Mouse (Mus musculus): Measurements from ENCODE around the gene Papss1.

Papss1 gene

DNA sequence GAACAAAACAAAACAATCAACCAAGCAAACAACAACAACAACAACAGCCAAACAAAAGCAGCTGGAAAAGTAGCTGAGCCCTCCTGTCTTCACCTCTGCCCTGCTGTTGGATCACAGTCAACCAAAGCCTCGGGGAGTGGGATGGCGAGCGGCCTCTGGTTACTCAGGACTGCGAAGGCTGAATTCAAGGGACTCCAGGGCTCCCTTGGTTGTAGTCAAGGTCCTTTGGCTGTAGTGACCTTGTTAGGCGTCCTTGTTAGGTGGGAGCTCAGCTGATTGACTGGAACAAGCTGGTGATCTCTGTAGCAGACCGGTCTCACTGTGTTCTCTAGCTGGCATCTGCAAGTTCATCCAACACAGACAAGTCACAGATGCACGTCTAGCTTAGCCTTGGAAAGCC, 16.5 kb downstream of the Papss1 start:
- DNase-seq (ENCODE audit: low read depth, low spot score): no peak

DNA sequence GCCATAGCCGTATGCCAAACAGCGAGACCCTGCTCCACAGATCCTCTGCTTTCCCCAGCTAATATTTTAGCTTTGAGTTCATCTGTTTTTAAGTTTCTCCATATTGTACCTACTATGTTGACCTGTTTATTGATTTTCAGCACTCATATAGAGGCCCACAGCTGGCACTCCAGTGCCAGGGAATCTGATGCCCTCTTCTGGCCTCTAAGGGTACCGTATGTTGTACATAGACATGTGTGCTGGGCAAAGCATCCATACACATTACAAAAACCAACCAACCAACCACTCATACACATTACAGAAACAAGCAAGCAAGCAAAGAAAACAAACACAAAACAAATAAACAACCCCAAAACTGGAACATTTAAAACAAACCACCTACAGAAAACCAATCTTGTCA, 22.2 kb downstream of the Papss1 start:
- no peak for DNase-seq (ENCODE audit: low read depth, low spot score)

DNA sequence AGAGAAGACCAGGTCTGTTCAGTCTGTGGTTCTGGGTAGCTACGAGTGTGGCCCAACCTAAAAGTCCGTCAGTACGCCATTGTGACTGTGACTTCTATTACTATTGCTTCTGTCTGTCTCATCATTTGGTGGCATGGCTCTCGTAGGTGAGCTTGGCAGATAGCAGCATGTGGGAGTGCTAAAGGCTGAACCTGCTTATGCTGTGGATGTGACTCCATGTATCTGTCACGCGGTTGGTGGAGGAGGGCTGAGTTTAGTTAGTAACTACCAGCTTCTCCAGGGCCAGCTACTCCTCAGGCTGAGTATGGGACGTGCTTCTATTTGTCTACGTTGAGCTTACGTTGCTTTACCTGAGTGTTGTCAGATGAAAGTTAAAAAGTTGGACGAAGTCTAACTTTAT, 23.4 kb downstream of the Papss1 start:
- no peak for DNase-seq (ENCODE audit: low read depth, low spot score)

DNA sequence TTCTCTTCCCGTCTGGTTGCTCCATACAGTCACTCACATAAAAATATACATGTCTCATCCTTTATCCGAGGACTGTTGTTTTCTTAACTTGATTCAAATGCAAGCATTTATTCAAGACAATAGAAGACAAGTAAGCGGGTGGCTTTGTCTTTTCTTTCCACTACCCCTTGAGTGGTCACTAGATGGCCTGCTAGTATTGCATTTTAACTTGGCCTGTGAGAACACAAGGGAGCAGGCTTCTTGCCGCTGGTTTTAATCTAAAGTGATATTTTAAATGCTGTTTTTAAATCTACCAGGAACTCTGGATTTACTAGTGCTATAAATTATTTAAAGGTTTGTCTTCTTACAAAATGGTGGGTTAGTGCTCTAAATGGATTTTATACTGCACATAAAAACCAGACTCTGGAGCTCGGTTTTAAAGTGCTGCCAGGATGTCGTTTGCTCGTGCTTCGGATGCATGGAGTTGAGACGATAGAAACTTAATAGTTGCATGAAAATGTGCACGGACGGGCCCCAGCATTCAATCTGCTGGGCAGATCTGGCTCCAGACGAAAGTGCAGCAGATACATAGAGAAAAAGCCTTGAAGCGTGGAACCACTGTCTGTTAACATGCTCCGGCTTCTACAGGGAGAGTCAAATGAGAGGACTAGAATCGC, 28.7 kb downstream of the Papss1 start:
- DNase-seq (ENCODE audit: low read depth, low spot score): no peak

DNA sequence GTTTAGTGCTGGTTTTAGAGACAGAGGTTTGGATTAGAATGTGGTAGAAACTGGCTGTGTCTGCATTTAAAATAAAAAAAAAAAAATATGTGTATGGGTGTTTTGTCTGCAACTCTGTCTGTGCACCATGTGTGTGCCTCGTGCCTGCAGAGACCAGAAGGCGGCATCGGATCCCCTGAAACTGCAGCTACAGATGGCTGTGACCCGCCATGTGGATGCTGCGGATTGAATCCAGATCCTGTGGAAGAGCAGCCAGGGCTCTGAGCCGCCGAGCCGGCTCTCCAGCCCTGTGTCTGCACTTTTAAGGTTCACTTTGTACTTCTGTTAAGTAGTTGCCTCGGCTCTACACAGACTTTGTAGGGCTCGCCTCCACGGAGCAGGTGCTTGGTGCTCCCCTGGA, 29.8 kb downstream of the Papss1 start:
- no peak for DNase-seq (ENCODE audit: low read depth, low spot score)

DNA sequence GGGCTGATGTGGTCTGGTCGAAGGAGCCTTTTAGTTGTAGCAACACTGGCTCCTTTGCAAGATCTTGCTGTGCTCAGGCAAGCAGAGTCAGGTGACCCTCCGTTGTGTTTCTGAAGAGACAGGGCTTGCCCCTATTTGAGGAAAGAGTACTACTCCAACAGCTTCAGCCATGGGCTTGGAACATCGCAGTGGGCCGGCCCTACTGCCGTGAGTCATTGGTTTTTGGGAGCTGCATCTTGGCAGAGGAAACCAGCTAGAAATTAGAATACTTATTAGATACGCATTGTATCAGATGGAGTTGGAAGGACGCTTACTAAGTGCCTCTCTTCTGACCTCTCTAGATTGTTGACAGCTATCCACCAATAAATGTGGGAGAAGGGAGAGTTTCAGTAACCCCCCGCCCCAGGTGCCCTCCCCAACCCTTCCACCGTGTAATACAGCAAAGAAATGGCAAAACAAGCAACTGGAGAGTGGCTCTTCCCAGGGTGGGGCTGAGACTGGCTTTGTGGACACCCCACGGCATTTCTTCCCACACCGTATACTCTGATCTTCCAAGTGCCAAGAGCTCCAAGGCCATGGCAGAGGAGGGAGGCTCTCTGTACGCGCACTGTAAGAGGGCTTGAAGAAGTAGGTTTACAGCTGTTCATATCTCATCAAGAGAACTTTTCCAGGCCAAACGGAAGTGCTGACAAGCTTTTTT, 31.1 kb downstream of the Papss1 start:
- DNase-seq (ENCODE audit: low read depth, low spot score): no peak

DNA sequence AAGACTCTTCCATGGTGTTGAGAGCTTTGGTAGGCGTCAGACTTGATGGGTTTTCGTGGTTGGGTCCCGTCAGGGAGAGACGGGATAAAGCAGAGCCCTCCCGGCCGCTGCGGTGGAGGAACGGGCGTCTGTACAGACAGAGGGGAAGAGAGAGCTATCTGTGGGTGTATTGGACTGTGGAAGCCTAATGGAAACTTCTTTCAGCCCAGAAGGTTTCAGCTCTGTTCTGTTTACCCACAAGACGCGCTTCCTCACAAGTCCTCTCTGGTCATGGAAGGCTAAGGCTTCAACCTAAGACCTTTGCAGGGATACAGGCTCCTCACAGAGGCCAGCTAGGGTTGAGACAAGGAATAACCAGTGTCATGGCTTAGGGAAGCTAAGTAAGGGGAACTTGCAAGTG, 36.2 kb downstream of the Papss1 start:
- DNase-seq (ENCODE audit: low read depth, low spot score): no peak

DNA sequence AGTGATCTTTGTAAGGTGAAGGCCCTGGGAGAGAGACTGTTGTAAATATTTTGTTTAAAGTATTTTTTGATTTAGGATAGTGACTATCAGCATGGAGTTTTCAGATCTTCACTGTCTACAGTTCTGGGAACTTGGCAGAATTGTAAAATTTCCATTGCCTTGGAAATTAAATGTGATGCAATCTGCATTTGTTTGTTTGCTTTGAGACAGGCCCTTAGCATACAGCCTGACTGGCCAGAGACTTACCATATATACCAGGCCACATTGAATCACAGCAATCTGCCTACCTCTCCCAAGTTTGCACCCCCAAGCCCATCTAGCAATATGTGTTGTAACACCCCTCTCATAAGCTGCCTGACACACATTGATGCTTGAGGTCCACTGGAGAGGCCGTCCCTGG, 36.8 kb downstream of the Papss1 start:
- no peak for DNase-seq (ENCODE audit: low read depth, low spot score)

DNA sequence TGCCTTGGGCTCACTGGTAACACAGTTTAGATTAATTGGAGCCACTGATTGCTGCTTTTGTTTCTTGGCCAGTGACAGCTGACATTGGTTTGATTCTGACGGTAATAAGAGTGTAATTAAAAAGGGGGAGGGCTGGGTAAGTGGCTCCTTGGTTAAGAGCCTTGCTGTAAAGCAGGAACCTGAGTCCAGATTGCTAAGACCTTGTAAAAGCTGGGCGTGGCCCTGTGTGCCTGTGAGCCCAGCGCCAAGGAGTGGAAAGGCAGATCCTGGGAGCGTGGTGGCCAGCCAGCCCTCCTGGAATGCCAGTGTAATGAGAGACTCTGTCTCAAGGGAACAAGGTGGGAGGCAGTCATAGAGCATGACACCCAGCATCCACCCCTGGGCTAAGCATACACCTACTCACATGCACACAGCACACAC, 38.4 kb downstream of the Papss1 start:
- DNase-seq (ENCODE audit: low read depth, low spot score): no peak

DNA sequence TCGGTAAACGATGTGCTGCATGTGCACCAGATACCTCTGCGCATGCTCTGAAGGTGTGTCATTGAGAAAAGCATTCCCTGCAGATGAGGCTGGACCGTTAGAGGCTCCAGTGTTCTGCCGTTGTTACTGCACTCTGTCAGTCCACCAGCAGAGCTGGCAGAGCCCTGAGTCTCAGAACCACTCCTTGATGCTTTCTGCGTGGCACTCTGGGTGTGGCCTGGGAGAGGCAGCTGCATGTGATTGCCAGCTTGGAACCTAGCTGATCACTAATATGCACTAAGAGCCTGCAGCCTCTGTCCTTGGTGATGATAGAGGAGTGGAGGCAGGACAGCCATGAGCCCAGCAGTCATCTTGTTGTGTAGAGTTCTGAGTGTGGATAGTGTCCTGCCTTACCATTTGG, 43.5 kb downstream of the Papss1 start:
- no peak for DNase-seq (ENCODE audit: low read depth, low spot score)

DNA sequence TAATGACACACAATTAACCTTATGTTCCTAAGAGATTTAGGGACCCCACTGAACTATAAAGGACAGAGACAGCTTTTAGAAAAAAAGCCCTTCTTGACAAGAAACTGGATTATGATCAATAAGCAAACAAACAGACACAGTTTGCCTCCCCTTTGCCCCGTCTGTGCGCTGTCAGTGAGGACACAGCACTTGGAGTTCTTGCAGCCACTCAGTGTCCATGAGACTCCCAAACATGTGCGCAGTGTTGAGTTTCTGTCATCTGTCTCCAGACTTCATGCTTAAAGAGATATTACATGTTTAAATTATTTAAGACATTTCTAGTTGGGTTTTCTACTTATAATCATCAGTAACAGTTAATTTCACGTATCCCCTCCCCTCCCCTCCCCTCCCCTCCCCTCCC, 45.1 kb downstream of the Papss1 start:
- DNase-seq (ENCODE audit: low read depth, low spot score): no peak

DNA sequence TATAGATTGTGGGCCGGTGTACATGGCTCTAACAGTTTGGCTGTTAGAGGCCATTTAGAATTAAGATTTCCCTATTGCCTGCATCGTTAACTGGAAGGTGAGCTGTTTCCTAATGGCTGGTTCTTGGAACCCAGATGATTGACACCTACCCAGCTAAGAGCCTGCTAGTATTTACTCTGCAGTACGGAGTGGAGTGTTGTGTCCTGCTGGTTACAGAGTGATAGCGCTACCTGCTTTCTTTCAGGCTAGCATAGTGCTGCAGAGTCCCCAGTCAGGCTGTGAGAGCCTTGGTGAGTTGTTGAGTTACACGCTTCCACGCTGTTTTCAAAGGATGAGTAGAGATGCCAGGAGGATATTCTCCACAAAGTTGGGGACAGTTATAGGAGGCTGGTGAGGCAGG, 46.0 kb downstream of the Papss1 start:
- no peak for DNase-seq (ENCODE audit: low read depth, low spot score)

DNA sequence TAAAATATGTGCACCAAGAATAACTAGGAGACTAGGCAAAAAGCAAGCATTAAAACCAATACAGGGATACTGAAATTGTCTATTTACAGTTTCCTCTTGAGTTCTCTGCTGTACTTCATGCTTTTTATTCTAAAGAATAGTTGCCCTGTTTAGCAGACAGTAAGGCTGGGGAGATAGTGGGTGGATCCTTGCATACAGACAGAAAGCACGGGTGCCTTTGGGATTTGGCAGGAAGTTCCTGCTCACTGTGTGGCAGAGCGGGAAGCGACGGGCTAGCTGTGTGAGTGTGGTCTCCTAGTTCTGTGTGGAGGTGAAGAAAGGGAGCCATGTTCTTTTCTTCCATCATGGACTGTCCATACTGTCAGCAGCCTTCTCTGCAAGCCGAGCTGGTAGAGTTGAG, 48.3 kb downstream of the Papss1 start:
- no peak for DNase-seq (ENCODE audit: low read depth, low spot score)

DNA sequence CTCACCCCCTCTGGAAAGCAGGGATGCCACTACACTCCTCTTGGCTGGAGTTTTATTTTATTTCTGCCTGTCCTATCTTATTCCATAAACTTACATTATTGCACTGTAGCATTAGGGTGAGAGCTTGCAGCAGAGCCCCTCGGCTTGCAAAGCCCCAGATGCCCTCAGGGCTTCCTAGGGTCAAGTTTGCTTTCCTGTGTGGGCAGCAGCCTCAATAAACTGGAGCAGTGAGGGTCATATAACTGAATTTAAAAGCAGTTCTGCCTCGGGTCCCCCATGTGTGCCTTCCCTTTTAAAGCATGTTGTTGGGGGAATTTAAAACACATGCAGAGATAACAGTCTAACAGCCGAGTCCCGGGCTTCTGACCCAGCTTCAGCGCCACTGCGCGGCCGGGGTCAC, 49.5 kb downstream of the Papss1 start:
- DNase-seq (ENCODE audit: low read depth, low spot score): no peak

DNA sequence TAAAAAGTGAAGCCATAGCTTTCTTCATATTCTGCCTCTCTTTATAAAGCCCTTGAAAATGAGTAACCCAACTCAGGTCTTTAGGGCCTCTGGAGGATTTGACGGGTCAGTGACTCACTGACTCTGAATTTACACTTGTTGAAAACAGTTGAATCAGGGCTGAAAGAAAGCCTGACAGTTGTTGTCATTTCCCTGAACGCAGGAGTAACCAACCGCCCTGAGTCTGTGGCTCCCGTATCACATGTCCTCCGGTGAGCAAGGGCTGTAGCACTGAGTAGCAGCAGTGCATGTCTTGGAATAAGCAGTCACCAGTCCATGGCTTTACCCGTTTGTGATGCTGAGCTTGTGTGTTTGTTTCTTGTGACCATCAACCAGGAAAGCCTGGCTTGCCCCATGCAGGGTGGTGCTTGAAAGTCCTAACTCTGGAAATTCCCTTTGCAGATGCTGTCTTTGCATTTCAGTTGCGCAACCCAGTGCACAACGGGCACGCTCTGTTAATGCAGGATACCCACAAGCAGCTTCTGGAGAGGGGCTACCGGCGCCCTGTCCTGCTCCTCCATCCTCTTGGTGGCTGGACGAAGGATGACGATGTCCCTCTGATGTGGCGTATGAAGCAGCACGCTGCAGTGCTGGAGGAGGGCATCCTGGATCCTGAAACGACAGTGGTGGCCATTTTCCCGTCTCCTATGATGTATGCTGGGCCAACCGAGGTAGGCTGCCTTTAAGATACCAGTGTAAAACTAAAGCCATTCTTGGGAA, 54.2 kb downstream of the Papss1 start:
- no peak for DNase-seq (ENCODE audit: low read depth, low spot score)

DNA sequence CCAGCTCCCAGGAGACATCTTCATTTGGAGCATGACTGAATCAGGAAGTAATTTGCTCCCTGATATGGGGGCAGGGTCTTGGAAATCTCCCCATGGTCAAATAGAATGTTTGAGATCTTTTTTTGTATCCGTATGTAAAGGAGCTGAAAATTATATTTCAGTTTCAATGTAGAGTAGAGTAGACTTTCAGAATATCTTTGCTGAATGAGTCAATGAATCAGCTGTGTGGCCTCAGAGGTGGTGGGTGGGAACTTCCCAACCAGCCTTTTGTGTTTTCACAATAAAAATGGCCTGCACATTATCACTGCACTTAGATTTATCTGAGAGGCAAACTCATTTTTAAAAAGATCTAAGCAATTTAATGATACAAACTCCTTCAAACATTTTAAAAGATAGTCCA, 58.6 kb downstream of the Papss1 start:
- DNase-seq (ENCODE audit: low read depth, low spot score): no peak

DNA sequence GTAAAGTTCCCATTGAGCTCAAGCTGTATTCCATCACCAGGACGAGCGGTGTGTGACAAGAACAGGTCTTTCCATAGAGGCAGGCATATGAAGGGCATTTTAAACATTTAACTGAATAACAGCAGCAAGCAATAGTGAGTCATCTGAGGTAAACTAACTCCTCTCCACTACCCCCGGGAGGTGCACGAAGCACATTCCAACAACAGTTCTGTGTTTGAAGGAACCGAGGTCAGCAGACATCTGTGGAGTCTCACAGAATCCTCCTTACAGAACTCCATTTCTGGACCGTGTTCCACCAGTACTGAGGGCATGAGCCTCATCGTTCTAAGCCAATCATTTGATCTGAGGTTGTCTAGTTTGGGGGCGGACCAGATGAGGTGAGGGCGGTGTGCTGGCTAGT, 59.5 kb downstream of the Papss1 start:
- DNase-seq (ENCODE audit: low read depth, low spot score): no peak

DNA sequence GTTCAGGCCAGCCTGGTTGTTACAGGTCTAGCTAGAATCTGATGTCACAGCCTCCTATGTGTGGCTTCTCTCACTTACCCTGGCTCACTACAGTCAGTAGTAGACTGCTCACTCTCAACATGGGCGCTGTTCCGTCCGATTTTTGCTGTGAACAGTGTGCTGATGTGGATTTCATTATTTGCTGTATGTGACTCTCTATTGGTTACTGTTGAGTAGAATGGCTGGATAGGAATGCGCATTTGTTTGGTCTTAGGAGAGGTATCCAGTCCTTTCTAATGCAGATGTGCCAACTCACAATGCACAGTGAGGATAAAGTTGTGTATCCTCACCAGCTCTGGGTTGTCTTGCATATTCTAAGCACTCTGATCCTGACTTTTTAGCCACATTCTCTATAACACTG, 62.9 kb downstream of the Papss1 start:
- peak; percentile 87 for DNase-seq (ENCODE audit: low read depth, low spot score)

DNA sequence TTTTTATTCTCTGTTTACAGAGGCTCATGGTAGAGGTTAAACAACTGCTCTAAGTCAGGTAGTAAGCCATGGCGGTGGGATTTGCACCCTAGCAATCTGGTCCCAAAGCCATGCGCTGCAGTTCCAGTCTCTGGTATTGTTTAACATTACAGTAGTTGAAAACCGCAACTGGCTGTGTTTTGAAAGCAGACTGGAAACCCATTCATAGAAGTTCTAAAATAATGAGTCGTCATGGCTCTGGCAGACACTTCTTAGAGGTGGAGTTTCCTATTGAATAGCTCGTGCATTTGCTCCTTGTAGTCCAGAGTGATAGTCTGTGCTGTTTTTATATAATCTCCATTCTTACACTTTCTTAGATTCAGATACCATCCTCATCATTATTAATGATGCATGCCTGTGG, 63.7 kb downstream of the Papss1 start:
- no peak for DNase-seq (ENCODE audit: low read depth, low spot score)

DNA sequence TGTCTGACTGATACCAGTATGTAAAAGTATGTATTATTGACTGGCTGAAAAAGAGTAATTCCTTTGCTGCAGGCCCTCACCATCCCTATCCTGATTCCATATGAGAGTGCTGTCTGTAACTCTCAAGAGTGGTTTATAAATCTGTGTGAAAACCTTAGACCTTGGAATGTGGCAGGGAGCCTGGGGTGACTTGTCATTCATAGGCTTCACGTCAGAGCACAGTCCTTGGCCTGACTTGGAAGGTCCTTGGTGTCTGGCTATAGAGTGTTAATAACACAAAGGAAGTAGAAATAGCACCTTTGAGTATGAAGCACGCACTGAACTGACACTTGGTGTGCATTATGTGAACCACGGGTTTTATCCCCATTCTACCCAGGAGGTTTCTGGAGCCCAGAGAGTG, 64.4 kb downstream of the Papss1 start:
- DNase-seq (ENCODE audit: low read depth, low spot score): no peak

DNA sequence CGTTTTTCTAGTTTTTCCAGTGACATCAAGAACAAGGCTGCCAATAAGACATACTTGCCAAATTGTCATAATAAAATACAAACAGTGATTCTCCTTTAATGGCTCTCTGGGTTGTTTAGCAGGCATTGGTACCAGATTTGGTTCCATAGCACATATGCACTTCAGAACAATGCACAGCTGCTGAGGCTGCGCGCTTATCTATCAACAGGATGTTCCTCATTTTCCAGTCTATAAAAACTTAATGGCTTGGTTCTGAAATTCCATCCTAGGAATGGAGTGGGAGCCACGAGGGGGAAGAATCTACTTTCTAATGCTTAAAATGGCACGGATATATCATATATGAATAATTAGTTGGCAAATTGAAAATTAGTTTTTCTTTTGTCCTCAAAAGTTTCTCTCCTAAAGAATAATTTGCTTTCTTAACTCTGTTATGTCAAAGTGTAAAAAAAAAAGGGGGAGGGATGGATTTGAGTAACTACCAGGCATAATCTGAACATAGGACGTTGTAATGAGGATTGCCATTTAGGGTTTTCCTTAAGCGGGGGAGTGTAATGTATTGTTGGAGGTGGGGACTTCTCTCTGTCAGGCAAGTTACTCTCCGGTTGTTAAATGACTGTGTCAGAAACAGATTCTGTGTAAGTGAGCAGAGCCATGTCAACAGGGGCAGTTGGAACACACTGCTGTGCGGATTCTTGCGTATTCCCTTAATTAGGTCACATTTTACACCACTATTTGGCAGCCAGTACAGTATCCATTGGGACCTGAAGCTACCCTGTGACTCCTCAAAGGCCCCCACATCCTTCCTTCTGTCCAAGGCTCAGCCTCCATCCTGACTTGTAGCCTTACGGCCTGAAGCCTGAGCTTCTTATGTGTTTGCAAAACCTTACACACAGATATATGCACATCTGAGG, 66.1 kb downstream of the Papss1 start:
- no peak for DNase-seq (ENCODE audit: low read depth, low spot score)

DNA sequence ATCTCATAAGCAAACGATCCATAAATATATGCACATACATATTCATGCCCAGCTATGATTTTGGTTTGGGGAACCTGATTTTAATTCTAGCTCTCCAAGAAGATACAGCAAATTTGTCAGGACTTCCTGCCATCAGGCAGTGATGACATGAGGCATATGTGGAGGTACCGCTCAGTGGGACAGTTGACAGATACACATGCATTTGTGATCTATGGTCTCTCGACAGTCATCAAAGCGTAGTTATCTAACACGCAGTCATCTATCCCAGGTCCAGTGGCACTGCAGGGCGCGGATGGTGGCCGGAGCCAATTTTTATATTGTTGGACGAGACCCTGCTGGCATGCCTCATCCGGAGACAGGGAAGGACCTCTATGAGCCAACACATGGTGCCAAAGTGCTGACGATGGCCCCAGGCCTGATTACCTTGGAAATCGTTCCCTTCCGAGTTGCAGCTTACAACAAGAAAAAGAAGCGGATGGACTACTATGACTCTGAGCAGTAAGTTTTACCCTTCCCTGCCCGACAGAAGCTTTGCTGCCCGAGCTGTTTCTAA, 66.8 kb downstream of the Papss1 start:
- no peak for DNase-seq (ENCODE audit: low read depth, low spot score)

Data from R1 (cell line).